Comparison of ENCODE assay signal across 8 mouse cellular contexts in the genomic region with DNA sequence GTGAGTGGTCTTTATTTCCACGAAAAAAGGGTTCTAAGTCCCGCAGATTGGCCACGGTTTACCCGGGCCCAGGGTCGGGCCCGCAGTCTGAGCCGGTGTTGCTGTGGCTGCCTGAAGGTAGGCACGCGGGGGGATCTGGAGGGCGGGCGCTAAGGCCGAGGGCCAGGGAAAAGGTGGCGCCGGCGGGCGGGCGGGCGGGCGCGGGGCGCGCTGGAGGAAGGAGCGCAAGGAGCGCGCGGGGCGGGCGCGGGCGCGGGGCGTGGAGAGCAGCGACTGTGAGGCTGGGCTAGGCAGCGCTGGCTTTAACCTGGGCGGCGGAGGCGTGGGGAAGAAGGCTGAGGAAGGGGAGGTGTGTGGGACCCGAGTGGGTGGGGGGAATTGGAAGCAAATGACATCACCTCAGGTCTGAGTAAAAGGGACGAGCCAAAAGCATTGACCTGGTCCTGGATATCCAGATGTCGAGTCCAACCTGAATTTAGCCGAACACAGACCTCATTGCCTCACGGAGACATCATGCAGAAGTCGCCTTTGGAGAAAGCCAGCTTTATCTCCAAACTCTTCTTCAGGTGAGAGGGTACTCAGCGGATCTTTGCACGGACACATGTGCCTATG. TPM values are rescaled to one million over a fixed set of nuclear protein-coding genes. Genes with fewer than 3 reads are reported as not detected.
DNase-seq lines count a peak whose midpoint lies in the region; ATAC-seq and TF ChIP-seq lines count a peak whose summit lies in the region.

A gene (plus strand): TSS at position 377 of the 612 bp plus-strand sequence.

- WGBS in embryonic facial prominence, embryonic 14.5 days = 3% methylated on average over 25 of the region's 45 CpGs
- WGBS in intestine, embryonic 15.5 days = 1% methylated on average over 42 of the region's 45 CpGs
- WGBS in liver, postnatal 0 days (ENCODE audit: insufficient replicate concordance) = 2% methylated on average over 40 of the region's 45 CpGs

- TF ChIP-seq CTCF in liver, postnatal 0 days (IDR thresholded peaks at IDR 0.05; ENCODE audit: low read depth) = no peak

- ATAC-seq in embryonic facial prominence, embryonic 14.5 days (ENCODE audit: low read depth) = peak; percentile 93
- ATAC-seq in intestine, embryonic 15.5 days = peak; percentile 83
- ATAC-seq in liver, postnatal 0 days = no peak

- H3K9ac ChIP-seq in embryonic facial prominence, embryonic 14.5 days (ENCODE audit: low read depth, low read length) = peak within 1 kb of the TSS; percentile 63
- peak within 1 kb of the TSS; percentile 62 for H3K9ac ChIP-seq in intestine, embryonic 15.5 days
- H3K9ac ChIP-seq in liver, postnatal 0 days (replicated peaks) = no peak within 1 kb of the TSS

- H3K27ac ChIP-seq in embryonic facial prominence, embryonic 14.5 days (replicated peaks; ENCODE audit: low read depth, low read length) = no peak within 1 kb of the TSS
- H3K27ac ChIP-seq in intestine, embryonic 15.5 days = peak within 1 kb of the TSS; percentile 44; the same call in 1 of the 2 replicates
- no peak within 1 kb of the TSS for H3K27ac ChIP-seq in liver, postnatal 0 days (ENCODE audit: low read depth)

- peak within 1 kb of the TSS; percentile 88 for H3K4me2 ChIP-seq in embryonic facial prominence, embryonic 14.5 days (ENCODE audit: low read depth, low read length)
- H3K4me2 ChIP-seq in intestine, embryonic 15.5 days (replicated peaks) = peak within 1 kb of the TSS; percentile 92
- peak within 1 kb of the TSS; percentile 68 for H3K4me2 ChIP-seq in liver, postnatal 0 days (ENCODE audit: low read depth, low read length)

- no peaks in the 10 kb centered on the region for H3K4me1 ChIP-seq in embryonic facial prominence, embryonic 14.5 days (ENCODE audit: control insufficient read depth, insufficient read depth, low read length)
- no peaks in the 10 kb centered on the region for H3K4me1 ChIP-seq in intestine, embryonic 15.5 days (replicated peaks)
- H3K4me1 ChIP-seq in liver, postnatal 0 days (ENCODE audit: insufficient read depth) = no peaks in the 10 kb centered on the region

- intact Hi-C loops in gastrocnemius, postnatal 36 days (cut with DNase I) = no loop called here

- peak; percentile 15 for DNase-seq in ovary, postnatal 14 days (ENCODE audit: low spot score)
- DNase-seq in ovary, postnatal 10 days (ENCODE audit: low spot score) = no peak
- peak; percentile 13 for DNase-seq in embryonic facial prominence, embryonic 14.5 days (ENCODE audit: low spot score)
- no peak for DNase-seq in liver, postnatal 0 days
- DNase-seq in retina, embryonic 14.5 days (ENCODE audit: low spot score) = peak; percentile 54
- DNase-seq in gastrocnemius, postnatal 36 days = no peak
- DNase-seq in cerebellum, adult 18-20 months = no peak

- H3K4me3 ChIP-seq in embryonic facial prominence, embryonic 14.5 days (ENCODE audit: low read depth, low read length) = peak within 1 kb of the TSS; percentile 50
- peak within 1 kb of the TSS; percentile 50 for H3K4me3 ChIP-seq in intestine, embryonic 15.5 days (replicated peaks)
- H3K4me3 ChIP-seq in liver, postnatal 0 days (ENCODE audit: low read depth, low read length) = peak within 1 kb of the TSS; percentile 37

- H3K9me3 ChIP-seq in embryonic facial prominence, embryonic 14.5 days (ENCODE audit: control insufficient read depth, low read length) = no peaks in the 10 kb centered on the region
- H3K9me3 ChIP-seq in intestine, embryonic 15.5 days = no peaks in the 10 kb centered on the region
- no peaks in the 10 kb centered on the region for H3K9me3 ChIP-seq in liver, postnatal 0 days (ENCODE audit: low read length)

- no peaks in the 10 kb centered on the region for H3K27me3 ChIP-seq in embryonic facial prominence, embryonic 14.5 days (replicated peaks; ENCODE audit: control insufficient read depth, insufficient read depth, low read length)
- no peaks in the 10 kb centered on the region for H3K27me3 ChIP-seq in intestine, embryonic 15.5 days (replicated peaks)
- H3K27me3 ChIP-seq in liver, postnatal 0 days (ENCODE audit: insufficient read depth, low read length) = peaks cover 15% of the 10 kb centered on the region; the same call in 1 of the 2 replicates

- H3K36me3 ChIP-seq in embryonic facial prominence, embryonic 14.5 days (ENCODE audit: control insufficient read depth, insufficient read depth, low read length) = no peaks in the 10 kb centered on the region
- no peaks in the 10 kb centered on the region for H3K36me3 ChIP-seq in intestine, embryonic 15.5 days
- H3K36me3 ChIP-seq in liver, postnatal 0 days (replicated peaks; ENCODE audit: insufficient read depth, low read length) = no peaks in the 10 kb centered on the region

- TF ChIP-seq EP300 in liver, postnatal 0 days (IDR thresholded peaks at IDR 0.05; ENCODE audit: low read depth) = no peak

RNA-seq across cellular contexts. Expression of the gene that starts here (rescaled TPM):
- polyA plus RNA-seq in embryonic facial prominence, embryonic 14.5 days (2014; fragmentation: Nextera tagmentation; extraction: Ambion mirVana) = 0.70 and 0.93 TPM in 2 replicates
- 14.3 and 15.7 TPM in 2 replicates for polyA plus RNA-seq in intestine, embryonic 15.5 days (2015; fragmentation: Nextera tagmentation; extraction: Ambion mirVana)
- 0.05 TPM in 2 replicates for polyA plus RNA-seq in liver, postnatal 0 days (2015; fragmentation: Nextera tagmentation; extraction: Ambion mirVana)
- total RNA-seq in gastrocnemius, postnatal 36 days (2021) = not detected

Comparison
In these comparisons a context has a peak if more than half of its experiments do, and no peak if none do; other contexts are left out.
1. DNase-seq: peak in ovary, postnatal 14 days (single experiment) and retina, embryonic 14.5 days (single experiment); none in ovary, postnatal 10 days (single experiment), liver, postnatal 0 days (single experiment), gastrocnemius, postnatal 36 days (0 of 2) and cerebellum, adult 18-20 months (0 of 2).
2. Peak in DNase-seq, ATAC-seq, H3K4me3 ChIP-seq, H3K9ac ChIP-seq and H3K4me2 ChIP-seq in embryonic facial prominence, embryonic 14.5 days; RNA of the gene not detected or under 1 TPM.
3. Peak in every context shown above with its lines, with median percentiles within 50 percentile points of each other: H3K4me2 ChIP-seq and H3K4me3 ChIP-seq.